Mouse (Mus musculus): Measurements from ENCODE around the gene Prokr1. TPM values are rescaled to one million over a fixed set of nuclear protein-coding genes. Genes with fewer than 3 reads are reported as not detected.

Gene Prokr1
- polyA plus RNA-seq, 1 experiment from 2014 or later = 0.84 TPM

DNA sequence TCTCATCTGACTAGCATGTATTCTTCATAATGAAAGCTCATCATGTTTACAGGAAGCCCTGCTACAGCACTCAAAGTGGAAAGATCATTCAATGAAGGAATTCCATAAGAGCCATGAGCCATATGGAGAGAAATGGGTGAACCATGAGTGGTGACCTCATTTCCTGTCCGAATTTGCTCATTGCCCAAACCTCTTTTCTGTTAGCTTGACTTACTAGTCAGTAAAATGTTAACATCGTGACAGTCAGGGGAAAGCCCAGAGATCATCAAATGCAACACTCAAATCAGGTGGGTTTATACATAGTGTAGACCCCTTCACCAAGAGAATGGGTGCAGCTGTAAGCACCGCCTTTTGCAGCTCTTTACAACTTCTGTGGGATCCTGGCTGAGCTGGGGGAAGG, 36.8 kb downstream of the Prokr1 start:
- no peak for DNase-seq (ENCODE audit: low spot score)
- no peaks in the 10 kb centered on the region for H3K36me3 ChIP-seq
- H3K27me3 ChIP-seq (ENCODE audit: low read depth, poor library complexity, severe bottlenecking) = no peaks in the 10 kb centered on the region
- H3K4me1 ChIP-seq = no peaks in the 10 kb centered on the region; the same call in 1 of the 2 replicates
- H3K9me3 ChIP-seq (replicated peaks) = no peaks in the 10 kb centered on the region
- no peak overlapping the region for H3K4me3 ChIP-seq
- H3K27ac ChIP-seq = no peak overlapping the region
- 78% methylated on average over 3 of the region's 3 CpGs for WGBS

DNA sequence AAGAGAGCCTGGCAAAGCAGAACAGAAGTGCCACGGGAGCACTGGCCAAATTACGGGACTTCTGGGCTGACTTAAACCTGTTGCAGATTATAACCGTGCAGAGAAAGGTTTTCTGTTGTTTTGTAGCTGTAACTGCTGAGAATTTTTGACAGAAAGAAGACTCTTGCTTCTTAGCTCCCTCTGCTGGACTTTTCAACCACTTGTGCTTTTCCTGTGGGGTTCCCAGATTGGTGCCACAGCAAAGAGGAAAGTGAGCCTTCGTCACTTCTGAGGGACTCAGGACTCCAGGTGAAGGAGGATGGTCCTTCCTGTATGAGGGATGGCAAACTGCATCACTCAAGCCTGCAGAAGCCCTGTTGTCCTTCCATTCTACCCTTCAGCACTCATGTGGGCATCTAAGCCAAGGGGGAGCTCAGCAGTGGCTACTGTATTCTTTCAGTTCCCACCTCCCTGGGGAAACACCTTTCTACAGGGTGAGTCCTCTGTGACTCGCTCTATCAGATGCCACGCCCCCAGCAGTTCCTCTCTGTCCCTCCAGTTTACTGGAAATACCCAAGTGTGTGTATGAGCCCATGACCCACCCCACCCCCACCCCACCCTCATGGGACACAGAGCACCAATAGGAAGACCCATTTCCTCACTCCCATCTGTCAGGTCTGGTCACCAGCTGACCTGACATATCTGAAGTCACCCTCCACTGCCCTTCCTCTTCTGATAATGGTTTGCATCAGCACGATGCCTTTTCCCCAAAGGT, 38.3 kb downstream of the Prokr1 start:
- Histone ChIP-seq H3K4me1 (no peaks in the 10 kb centered on the region; the same call in 1 of the 2 replicates), H3K4me3 (no peak overlapping the region), H3K27me3 (ENCODE audit: low read depth, poor library complexity, severe bottlenecking) (no peaks in the 10 kb centered on the region), H3K9me3 (replicated peaks) (no peaks in the 10 kb centered on the region), H3K36me3 (no peaks in the 10 kb centered on the region), H3K27ac (no peak overlapping the region)
- DNase-seq (ENCODE audit: low spot score) = no peak
- 63% methylated on average over 7 of the region's 7 CpGs for WGBS

DNA sequence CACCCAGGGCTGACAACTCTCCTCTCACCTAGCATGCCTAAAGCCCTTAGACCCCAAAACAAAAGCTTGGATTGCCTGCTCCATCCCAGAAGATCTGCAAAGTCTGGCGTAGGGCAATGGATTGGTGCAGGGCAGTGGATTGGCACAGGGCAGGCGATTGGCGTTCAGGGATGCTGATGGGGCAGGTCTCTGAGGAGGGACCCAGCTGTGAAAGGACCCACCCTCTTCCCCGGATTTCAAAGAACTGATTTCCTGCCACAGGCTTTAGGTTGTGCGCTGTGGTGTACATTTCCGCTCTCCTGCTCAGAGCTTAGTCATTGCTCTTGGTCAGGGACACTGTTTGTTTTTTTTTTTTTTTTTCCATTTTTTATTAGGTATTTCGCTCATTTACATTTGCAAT, 42.7 kb downstream of the Prokr1 start:
- Histone ChIP-seq H3K36me3 (no peaks in the 10 kb centered on the region), H3K4me1 (no peaks in the 10 kb centered on the region; the same call in 1 of the 2 replicates), H3K27ac (no peak overlapping the region), H3K4me3 (no peak overlapping the region), H3K27me3 (ENCODE audit: low read depth, poor library complexity, severe bottlenecking) (no peaks in the 10 kb centered on the region), H3K9me3 (replicated peaks) (no peaks in the 10 kb centered on the region)
- 87% methylated on average over 7 of the region's 7 CpGs for WGBS
- no peak for DNase-seq (ENCODE audit: low spot score)

DNA sequence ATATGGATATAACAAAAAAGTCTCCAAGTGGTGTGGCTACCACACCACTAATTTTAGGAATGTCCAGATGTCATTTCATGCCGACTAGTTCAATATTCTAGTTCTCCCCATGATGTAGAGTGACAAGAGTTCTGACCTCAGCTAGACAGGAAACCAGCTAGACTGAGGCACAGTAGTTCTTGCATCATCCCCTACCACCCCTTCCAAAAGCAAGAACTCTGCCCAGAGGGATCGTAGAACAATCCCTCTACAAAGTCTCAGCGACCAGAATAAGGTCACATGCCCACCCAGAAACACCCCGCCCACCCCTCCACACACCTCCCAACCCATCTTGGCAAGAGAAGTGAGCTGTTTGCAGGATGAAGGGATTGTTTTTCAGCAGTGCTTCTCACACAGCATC, 43.1 kb downstream of the Prokr1 start:
- Histone ChIP-seq H3K4me1 (no peaks in the 10 kb centered on the region; the same call in 1 of the 2 replicates), H3K27me3 (ENCODE audit: low read depth, poor library complexity, severe bottlenecking) (no peaks in the 10 kb centered on the region), H3K36me3 (no peaks in the 10 kb centered on the region), H3K4me3 (no peak overlapping the region), H3K9me3 (replicated peaks) (no peaks in the 10 kb centered on the region), H3K27ac (no peak overlapping the region)
- 76% methylated on average over 4 of the region's 4 CpGs for WGBS
- no peak for DNase-seq (ENCODE audit: low spot score)

DNA sequence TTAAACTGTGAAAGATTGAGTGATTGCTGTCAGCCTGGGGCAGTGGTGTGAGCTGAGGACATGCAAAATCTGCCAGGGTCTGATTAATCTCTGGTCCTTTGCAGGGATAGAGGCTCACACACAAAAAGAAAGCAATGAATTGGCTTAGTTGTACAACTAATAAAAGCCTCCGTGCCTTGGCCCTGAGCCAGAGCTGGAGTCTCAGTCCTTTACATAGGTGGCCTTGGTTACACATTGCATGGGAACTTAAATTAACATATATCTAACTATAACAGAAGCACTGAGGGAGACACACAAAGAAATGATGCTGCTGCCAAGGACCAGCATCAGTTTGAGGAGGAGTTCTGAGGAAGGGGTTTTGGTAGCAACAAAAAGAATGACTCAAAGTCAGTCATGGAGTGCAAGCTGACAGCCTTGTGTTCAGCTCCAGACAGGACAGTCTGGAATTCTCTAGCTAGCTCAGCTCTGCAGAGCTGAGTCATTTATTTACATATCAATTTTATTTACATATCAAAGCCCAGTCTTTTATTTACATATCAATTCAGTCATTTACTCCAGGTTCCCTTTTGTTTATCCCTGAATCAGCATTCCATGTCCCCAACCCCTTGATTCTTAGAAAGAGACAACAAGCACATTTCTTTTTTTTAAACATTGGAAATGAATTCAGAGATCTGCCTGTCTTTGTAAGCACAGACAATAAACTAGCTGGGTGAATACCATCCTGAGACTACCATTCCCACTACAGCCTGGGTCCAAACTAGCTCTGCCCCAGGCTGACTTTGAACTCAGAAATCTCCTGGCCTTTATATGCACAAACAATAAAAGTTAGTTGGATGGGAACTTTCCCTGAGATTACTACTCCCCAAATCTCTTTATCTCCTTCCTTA, 45.0 kb downstream of the Prokr1 start:
- no peak overlapping the region for H3K27ac ChIP-seq
- no peaks in the 10 kb centered on the region for H3K36me3 ChIP-seq
- H3K9me3 ChIP-seq (replicated peaks) = no peaks in the 10 kb centered on the region
- H3K4me3 ChIP-seq = no peak overlapping the region
- DNase-seq (ENCODE audit: low spot score) = no peak
- no peaks in the 10 kb centered on the region for H3K4me1 ChIP-seq
- 73% methylated on average over 1 of the region's 1 CpGs for WGBS
- no peaks in the 10 kb centered on the region for H3K27me3 ChIP-seq (ENCODE audit: low read depth, poor library complexity, severe bottlenecking)

DNA sequence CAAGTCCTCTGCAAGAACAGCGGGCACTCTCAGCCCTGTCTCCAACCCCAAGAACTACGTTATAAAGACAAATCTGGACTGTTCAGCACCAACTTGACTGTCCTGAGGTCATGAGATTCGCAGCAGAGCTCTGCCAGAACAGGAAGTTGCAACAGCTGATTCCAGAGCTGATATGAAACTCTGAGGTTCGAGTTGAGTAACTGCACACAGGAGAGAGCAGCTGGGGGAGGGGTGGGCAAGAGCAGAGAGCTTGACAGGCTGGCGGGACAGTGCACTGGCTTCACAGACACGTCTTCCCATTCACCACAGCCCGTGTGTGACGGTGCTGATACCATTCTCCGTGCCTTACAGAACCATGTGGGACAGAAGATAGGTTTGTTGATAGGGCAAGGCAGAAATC, 48.5 kb downstream of the Prokr1 start:
- WGBS = 76% methylated on average over 9 of the region's 9 CpGs
- H3K4me1 ChIP-seq = no peaks in the 10 kb centered on the region
- H3K27me3 ChIP-seq (ENCODE audit: low read depth, poor library complexity, severe bottlenecking) = no peaks in the 10 kb centered on the region
- H3K27ac ChIP-seq = no peak overlapping the region
- H3K36me3 ChIP-seq = no peaks in the 10 kb centered on the region
- DNase-seq (ENCODE audit: low spot score) = no peak
- no peaks in the 10 kb centered on the region for H3K9me3 ChIP-seq (replicated peaks)
- H3K4me3 ChIP-seq = no peak overlapping the region

DNA sequence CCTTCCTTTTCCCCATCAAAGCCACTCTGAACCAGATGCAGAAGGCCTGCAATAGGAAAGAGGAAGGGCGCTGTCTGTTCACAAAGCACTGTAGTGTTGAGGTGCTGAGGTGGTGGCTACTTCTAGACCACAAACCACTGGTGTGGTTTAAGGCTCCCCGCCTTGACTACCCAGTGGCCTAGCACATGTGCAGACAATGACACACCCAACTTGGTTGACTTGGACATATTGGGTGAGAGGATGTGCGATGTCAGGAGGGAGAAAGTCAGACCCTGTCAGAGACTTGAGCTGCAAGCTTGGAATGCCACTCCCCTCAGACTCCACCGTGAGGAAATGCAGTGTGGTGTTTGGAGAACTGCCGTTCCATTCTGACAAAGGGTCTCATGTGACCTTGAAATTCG, 49.4 kb downstream of the Prokr1 start:
- Histone ChIP-seq H3K4me1 (no peaks in the 10 kb centered on the region), H3K27me3 (ENCODE audit: low read depth, poor library complexity, severe bottlenecking) (no peaks in the 10 kb centered on the region), H3K9me3 (replicated peaks) (no peaks in the 10 kb centered on the region), H3K27ac (no peak overlapping the region), H3K4me3 (no peak overlapping the region), H3K36me3 (no peaks in the 10 kb centered on the region)
- 89% methylated on average over 6 of the region's 6 CpGs for WGBS
- DNase-seq (ENCODE audit: low spot score) = no peak

DNA sequence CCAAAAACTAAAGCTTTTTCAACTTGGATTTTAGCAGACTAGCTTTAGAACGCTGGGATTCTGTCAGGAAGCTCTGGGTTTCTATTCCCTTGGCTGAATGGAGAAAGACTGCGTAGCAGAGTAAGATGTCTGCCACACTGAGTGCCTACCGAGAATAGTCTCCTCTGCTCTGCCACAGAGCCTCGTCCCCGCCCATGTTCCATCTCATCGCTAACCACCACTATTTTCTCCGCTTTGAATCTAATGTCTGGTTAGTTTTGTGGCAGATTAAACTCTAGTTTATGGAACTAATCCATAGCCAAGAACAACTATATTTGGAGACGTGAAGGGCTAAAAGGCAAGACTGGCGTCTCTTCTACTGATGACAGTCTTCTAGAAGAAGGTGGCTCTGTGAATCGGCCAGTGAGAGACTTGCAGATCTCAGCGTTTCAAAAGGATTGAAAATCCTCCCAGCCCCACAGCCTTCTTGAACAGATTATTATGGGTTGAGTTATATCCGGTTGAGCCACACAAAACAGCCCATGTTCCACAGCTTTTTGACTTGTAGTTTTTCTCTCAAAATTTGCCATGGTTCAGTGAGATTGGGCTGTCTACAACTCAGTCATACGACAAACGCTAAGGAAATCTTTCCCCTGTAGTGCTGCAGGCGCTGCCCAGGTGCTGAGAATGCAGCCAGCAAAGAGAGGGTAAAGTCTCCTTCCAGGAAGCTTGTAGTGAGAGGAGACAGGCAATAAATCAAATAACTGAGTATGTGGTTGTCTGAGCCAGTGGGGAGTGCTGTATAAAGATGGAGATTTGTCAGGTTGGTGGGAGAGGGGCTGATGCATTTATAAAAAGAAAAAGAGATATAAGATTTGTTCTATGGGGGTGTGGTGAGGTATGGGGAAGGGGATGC, 51.9 kb downstream of the Prokr1 start:
- Histone ChIP-seq H3K27ac (no peak overlapping the region), H3K4me1 (0 out of 2 replicates have a peak, but pooled peaks cover 2% of the 10 kb centered on the region), H3K36me3 (no peaks in the 10 kb centered on the region), H3K9me3 (replicated peaks) (no peaks in the 10 kb centered on the region), H3K27me3 (ENCODE audit: low read depth, poor library complexity, severe bottlenecking) (no peaks in the 10 kb centered on the region), H3K4me3 (no peak overlapping the region)
- no peak for DNase-seq (ENCODE audit: low spot score)
- 83% methylated on average over 15 of the region's 15 CpGs for WGBS

DNA sequence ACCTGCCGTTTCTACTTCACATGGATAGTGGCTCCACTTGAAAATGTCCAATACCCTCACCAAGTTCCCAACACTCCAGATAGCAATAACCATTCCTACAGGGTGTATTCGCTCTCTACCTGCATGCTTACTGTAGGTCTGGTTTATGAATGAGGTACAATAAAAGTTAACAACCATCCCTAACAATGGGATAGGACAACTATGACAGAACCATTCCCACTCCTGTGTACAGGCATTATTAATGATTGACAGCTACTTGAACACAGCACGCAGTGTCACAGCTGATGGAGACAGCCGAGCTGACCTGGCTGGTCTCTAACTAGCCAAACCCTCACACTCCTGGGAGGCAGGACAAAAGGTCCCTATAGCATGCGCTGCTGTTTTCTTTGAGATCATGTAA, 52.9 kb downstream of the Prokr1 start:
- no peak overlapping the region for H3K4me3 ChIP-seq
- no peaks in the 10 kb centered on the region for H3K9me3 ChIP-seq (replicated peaks)
- H3K27me3 ChIP-seq (ENCODE audit: low read depth, poor library complexity, severe bottlenecking) = no peaks in the 10 kb centered on the region

DNA sequence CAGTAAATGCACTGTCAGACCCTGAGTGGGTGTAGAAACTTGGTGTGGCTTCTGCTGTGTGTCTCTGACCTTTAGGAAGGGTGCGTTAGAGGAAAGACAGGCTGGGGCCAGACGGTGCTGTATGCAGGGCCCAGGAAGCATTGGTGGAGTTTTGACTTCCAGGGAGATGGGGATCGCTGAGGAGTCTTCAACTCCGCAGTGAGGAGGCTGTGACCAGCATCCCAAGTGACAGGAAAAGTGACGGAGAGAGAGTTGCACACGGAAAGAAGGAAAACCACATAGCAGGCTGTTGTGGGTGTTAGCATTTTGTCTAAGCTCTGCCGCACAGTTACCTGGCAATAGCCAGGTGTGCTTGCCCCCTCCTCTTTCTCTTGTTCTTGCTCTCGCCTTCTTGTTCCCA, 54.3 kb downstream of the Prokr1 start:
- H3K27me3 ChIP-seq (ENCODE audit: low read depth, poor library complexity, severe bottlenecking) = no peaks in the 10 kb centered on the region
- 0 out of 2 replicates have a peak, but pooled peaks cover 2% of the 10 kb centered on the region for H3K4me1 ChIP-seq
- whole genome bisulfite sequencing = 71% methylated on average over 8 of the region's 8 CpGs
- H3K36me3 ChIP-seq = no peaks in the 10 kb centered on the region
- no peaks in the 10 kb centered on the region for H3K9me3 ChIP-seq (replicated peaks)
- H3K4me3 ChIP-seq = no peak overlapping the region
- DNase-seq (ENCODE audit: low spot score) = no peak
- no peak overlapping the region for H3K27ac ChIP-seq

More for the DNA sequence above, 52.9 kb downstream of the Prokr1 start:
- no peaks in the 10 kb centered on the region for H3K36me3 ChIP-seq
- H3K27ac ChIP-seq = no peak overlapping the region
- WGBS = 79% methylated on average over 5 of the region's 5 CpGs
- H3K4me1 ChIP-seq = 0 out of 2 replicates have a peak, but pooled peaks cover 2% of the 10 kb centered on the region
- no peak for DNase-seq (ENCODE audit: low spot score)

DNA sequence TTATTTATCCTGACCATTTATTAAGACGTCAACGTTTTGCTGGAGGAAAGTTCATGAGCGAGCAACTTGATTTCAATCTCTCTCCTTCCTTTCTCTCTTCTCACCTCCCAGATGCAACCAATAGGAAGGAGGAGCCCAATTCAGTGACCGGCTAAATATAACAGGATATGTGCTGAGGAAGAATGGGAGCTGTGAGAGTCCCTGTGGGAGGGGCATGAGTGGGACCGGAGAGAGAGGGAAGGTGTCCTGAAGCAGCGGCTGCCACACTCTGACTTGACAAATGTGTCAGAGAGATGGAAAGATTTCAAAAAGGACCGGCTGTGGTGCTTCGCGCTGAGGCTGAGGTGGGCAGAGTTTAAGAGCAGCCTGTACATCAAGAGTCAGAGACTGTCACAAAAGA, 54.9 kb downstream of the Prokr1 start:
- H3K27ac ChIP-seq = no peak overlapping the region
- no peaks in the 10 kb centered on the region for H3K27me3 ChIP-seq (ENCODE audit: low read depth, poor library complexity, severe bottlenecking)
- WGBS = 85% methylated on average over 9 of the region's 9 CpGs
- no peak overlapping the region for H3K4me3 ChIP-seq
- no peaks in the 10 kb centered on the region for H3K9me3 ChIP-seq (replicated peaks)
- H3K36me3 ChIP-seq = no peaks in the 10 kb centered on the region
- 0 out of 2 replicates have a peak, but pooled peaks cover 2% of the 10 kb centered on the region for H3K4me1 ChIP-seq
- no peak for DNase-seq (ENCODE audit: low spot score)

DNA sequence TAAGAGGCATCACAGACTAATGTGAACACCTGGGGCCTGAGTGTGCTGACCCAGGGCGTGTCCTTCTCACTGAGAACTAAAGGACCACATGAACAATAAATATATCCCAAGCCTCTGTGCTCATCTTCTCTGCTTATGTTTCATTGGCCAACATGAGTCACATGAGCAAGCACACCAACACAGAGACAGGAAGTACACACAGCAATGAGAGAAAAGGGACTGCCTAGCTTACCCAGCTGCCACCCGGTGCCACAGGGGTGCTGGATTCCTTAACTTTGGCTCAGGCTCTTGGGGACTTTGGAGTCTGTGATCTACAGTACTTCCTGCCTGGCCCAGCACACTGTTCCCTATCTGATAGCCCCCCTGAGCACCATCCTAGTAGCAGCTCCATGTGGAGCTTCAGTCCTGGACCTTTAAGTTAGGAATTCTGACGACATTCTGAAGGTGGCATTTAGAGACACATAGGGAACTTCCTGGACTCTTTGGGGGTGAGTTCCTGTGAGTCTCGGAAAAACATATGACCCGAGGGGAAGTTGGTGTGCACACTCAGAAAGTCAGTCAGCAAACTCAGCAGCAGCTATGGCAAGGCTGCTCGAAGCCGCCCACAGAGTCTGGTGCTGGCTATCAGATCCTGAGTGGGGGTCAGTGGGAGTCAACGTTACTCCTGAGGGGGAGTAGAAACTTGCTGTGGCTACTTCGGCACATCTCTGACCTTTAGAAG, 55.5 kb downstream of the Prokr1 start:
- Histone ChIP-seq H3K36me3 (no peaks in the 10 kb centered on the region), H3K4me1 (0 out of 2 replicates have a peak, but pooled peaks cover 2% of the 10 kb centered on the region), H3K4me3 (no peak overlapping the region), H3K27ac (no peak overlapping the region), H3K27me3 (ENCODE audit: low read depth, poor library complexity, severe bottlenecking) (no peaks in the 10 kb centered on the region), H3K9me3 (replicated peaks) (no peaks in the 10 kb centered on the region)
- DNase-seq (ENCODE audit: low spot score) = no peak
- 83% methylated on average over 9 of the region's 9 CpGs for WGBS

Measured in limb, embryonic 10.5 days (tissue).